Mouse (Mus musculus) stomach, embryonic 14.5 days (tissue): ENCODE data around the gene B130006D01Rik. TPM values are rescaled to one million over a fixed set of nuclear protein-coding genes. Genes with fewer than 3 reads are reported as not detected.

Source experiments
- ATAC-seq: fragments of 200-750 bp; cut with Nextera tagmentation; 2 replicates; pipeline ENCODE4 v1.8.0; 2017; ENCODE audit warnings: low read depth, moderate TSS enrichment; ENCODE audit not compliant: insufficient number of reproducible peaks, insufficient read depth, low FRiP score
- H3K27ac ChIP-seq: fragments of 300-500 bp; sonication (generic); 2 replicates; pipeline ENCODE4 v1.5.1; 2014; ENCODE audit warnings: mild to moderate bottlenecking, low read length, moderate library complexity, mixed read lengths
- H3K27me3 ChIP-seq: fragments of 300-500 bp; sonication (generic); 2 replicates; pipeline ENCODE4 v1.6.1; 2014; ENCODE audit warnings: low read length, control low read depth, mixed read lengths; ENCODE audit not compliant: control insufficient read depth, insufficient read depth
- H3K36me3 ChIP-seq: fragments of 300-500 bp; sonication (generic); 2 replicates; pipeline ENCODE4 v1.6.1; 2014; ENCODE audit warnings: mild to moderate bottlenecking, control low read depth, low read length, moderate library complexity, mixed read lengths; ENCODE audit not compliant: control insufficient read depth, insufficient read depth
- H3K4me1 ChIP-seq: fragments of 300-500 bp; sonication (generic); 2 replicates; pipeline ENCODE4 v1.6.1; 2014; ENCODE audit warnings: low read length, control low read depth, mixed read lengths; ENCODE audit not compliant: control insufficient read depth, insufficient read depth
- H3K4me2 ChIP-seq: fragments of 300-500 bp; sonication (generic); replicated peaks from 2 replicates; pipeline ENCODE4 v1.6.1; 2014; ENCODE audit warnings: low read depth, low read length, control low read depth
- H3K4me3 ChIP-seq: fragments of 300-500 bp; sonication (generic); 2 replicates; pipeline ENCODE4 v1.5.1; 2014; ENCODE audit warnings: low read depth, low read length, control low read depth
- H3K9ac ChIP-seq: fragments of 300-500 bp; sonication (generic); replicated peaks from 2 replicates; pipeline ENCODE4 v1.6.1; 2014; ENCODE audit warnings: low read depth, mild to moderate bottlenecking, control low read depth, low read length, moderate library complexity, mixed read lengths
- H3K9me3 ChIP-seq: fragments of 300-500 bp; sonication (generic); 2 replicates; pipeline ENCODE4 v1.6.1; 2016; ENCODE audit warnings: low read depth, low read length, control low read depth; ENCODE audit not compliant: control insufficient read depth
- WGBS: fragments of 180-500 bp; shearing (Covaris S2); extraction: QIAGEN DNeasy Blood & Tissue Kit; methylation state at CpG from one replicate; pipeline ENCODE4 v1.1.7; 2014; 5-methylcytosine and 5-hydroxymethylcytosine counted together
- polyA plus RNA-seq: library from polyadenylated mRNA; unstranded; fragments of >200 nt; fragmentation: Nextera tagmentation; extraction: Ambion mirVana; gene quantifications from 2 replicates; pipeline ENCODE4 v1.2.1, GENCODE M21; 2014

B130006D01Rik gene
- polyA plus RNA-seq, 1 experiment from 2014 or later = 2.5 TPM

- no peaks in the 10 kb centered on the region for H3K9me3 ChIP-seq
- H3K27me3 ChIP-seq = no peaks in the 10 kb centered on the region
- H3K4me2 ChIP-seq = no peak overlapping the region
- 77% methylated on average over 7 of the region's 7 CpGs for WGBS
- H3K4me3 ChIP-seq = no peak overlapping the region
- no peaks in the 10 kb centered on the region for H3K36me3 ChIP-seq
- H3K9ac ChIP-seq = no peak overlapping the region
- no peak for ATAC-seq
- H3K4me1 ChIP-seq = peaks cover 11% of the 10 kb centered on the region
- H3K27ac ChIP-seq = no peak overlapping the region
Observed at GRCm38 (mm10) chr11:95710478-95710877, 12.9 kb upstream of the B130006D01Rik start.

GRCm38 (mm10) chr11:95712085-95712562 is 11.3 kb upstream of the B130006D01Rik start:
- WGBS = 24% methylated on average over 12 of the region's 12 CpGs
- Histone ChIP-seq H3K4me3 (peak overlapping the region; percentile 99), H3K27me3 (no peaks in the 10 kb centered on the region), H3K27ac (peak overlapping the region; percentile 96), H3K9ac (peak overlapping the region; percentile 96; the same call in 1 of the 2 replicates), H3K4me2 (peak overlapping the region; percentile 94), H3K36me3 (no peaks in the 10 kb centered on the region), H3K9me3 (no peaks in the 10 kb centered on the region), H3K4me1 (peaks cover 18% of the 10 kb centered on the region)
- ATAC-seq = peak; percentile 20; the same call in 1 of the 2 replicates

- ATAC-seq = peak; percentile 93
- Histone ChIP-seq H3K4me3 (peak within 1 kb of the TSS; percentile 99), H3K27ac (peak within 1 kb of the TSS; percentile 96), H3K4me2 (peak within 1 kb of the TSS; percentile 94), H3K9me3 (no peaks in the 10 kb centered on the region), H3K27me3 (no peaks in the 10 kb centered on the region), H3K4me1 (peaks cover 18% of the 10 kb centered on the region), H3K9ac (peak within 1 kb of the TSS; percentile 96), H3K36me3 (no peaks in the 10 kb centered on the region)
- under 1% methylated on average over 44 of the region's 103 CpGs for WGBS
Observed at GRCm38 (mm10) chr11:95712563-95713224, 10.7 kb upstream of the B130006D01Rik start, which contains the start of gene Zfp652. Gene Zfp652 (plus strand): TSS chr11:95712673.

GRCm38 (mm10) chr11:95713225-95713810 is 10.1 kb upstream of the B130006D01Rik start:
- H3K27me3 ChIP-seq = no peaks in the 10 kb centered on the region
- WGBS = under 1% methylated on average over 44 of the region's 49 CpGs
- no peaks in the 10 kb centered on the region for H3K9me3 ChIP-seq
- H3K36me3 ChIP-seq = no peaks in the 10 kb centered on the region
- peak overlapping the region; percentile 96 for H3K27ac ChIP-seq
- peak overlapping the region; percentile 96 for H3K9ac ChIP-seq
- peak overlapping the region; percentile 99 for H3K4me3 ChIP-seq
- H3K4me2 ChIP-seq = peak overlapping the region; percentile 94
- peak; percentile 70; the same call in 1 of the 2 replicates for ATAC-seq
- peaks cover 18% of the 10 kb centered on the region for H3K4me1 ChIP-seq

GRCm38 (mm10) chr11:95713811-95714241 is 9.6 kb upstream of the B130006D01Rik start:
- H3K4me1 ChIP-seq = peaks cover 18% of the 10 kb centered on the region
- ATAC-seq = no peak
- peak overlapping the region; percentile 96 for H3K9ac ChIP-seq
- no peaks in the 10 kb centered on the region for H3K9me3 ChIP-seq
- no peaks in the 10 kb centered on the region for H3K36me3 ChIP-seq
- H3K4me2 ChIP-seq = peak overlapping the region; percentile 94
- H3K27me3 ChIP-seq = no peaks in the 10 kb centered on the region
- peak overlapping the region; percentile 96; the same call in 1 of the 2 replicates for H3K27ac ChIP-seq
- peak overlapping the region; percentile 99 for H3K4me3 ChIP-seq
- WGBS = under 1% methylated on average over 13 of the region's 13 CpGs

- no peak overlapping the region for H3K27ac ChIP-seq
- no peaks in the 10 kb centered on the region for H3K36me3 ChIP-seq
- H3K4me1 ChIP-seq = peaks cover 18% of the 10 kb centered on the region
- no peaks in the 10 kb centered on the region for H3K27me3 ChIP-seq
- 35% methylated on average over 7 of the region's 7 CpGs for WGBS
- ATAC-seq = no peak
- H3K4me2 ChIP-seq = peak overlapping the region; percentile 94
- H3K9ac ChIP-seq = peak overlapping the region; percentile 96; the same call in 1 of the 2 replicates
- H3K9me3 ChIP-seq = no peaks in the 10 kb centered on the region
- H3K4me3 ChIP-seq = peak overlapping the region; percentile 99
Observed at GRCm38 (mm10) chr11:95714411-95714810, 9.0 kb upstream of the B130006D01Rik start.

- Histone ChIP-seq H3K9ac (no peak overlapping the region), H3K4me1 (peaks cover 18% of the 10 kb centered on the region), H3K4me2 (no peak overlapping the region), H3K36me3 (no peaks in the 10 kb centered on the region), H3K4me3 (no peak overlapping the region), H3K9me3 (no peaks in the 10 kb centered on the region), H3K27me3 (no peaks in the 10 kb centered on the region), H3K27ac (no peak overlapping the region)
- no peak for ATAC-seq
- 59% methylated on average over 8 of the region's 8 CpGs for WGBS
Observed at GRCm38 (mm10) chr11:95716136-95716535, 7.3 kb upstream of the B130006D01Rik start.

- no peak for ATAC-seq
- H3K4me1 ChIP-seq = peaks cover 13% of the 10 kb centered on the region
- 68% methylated on average over 3 of the region's 3 CpGs for WGBS
- no peak overlapping the region for H3K4me2 ChIP-seq
- no peak overlapping the region for H3K9ac ChIP-seq
- no peak overlapping the region for H3K4me3 ChIP-seq
- H3K9me3 ChIP-seq = no peaks in the 10 kb centered on the region
- H3K27ac ChIP-seq = no peak overlapping the region
- no peaks in the 10 kb centered on the region for H3K27me3 ChIP-seq
- no peaks in the 10 kb centered on the region for H3K36me3 ChIP-seq
Observed at GRCm38 (mm10) chr11:95719356-95719755, 4.0 kb upstream of the B130006D01Rik start.
